Mouse (Mus musculus) kidney, adult 2 months (tissue): ENCODE measurements around the gene Llgl1.

Experiments used
- CTCF ChIP-seq: fragments of 200-500 bp; conservative IDR thresholded peaks from 2 replicates; pipeline ENCODE4 v1.5.1; 2011; ENCODE audit warnings: low read depth, mild to moderate bottlenecking, control low read depth, low read length, moderate library complexity, mixed read lengths; ENCODE audit not compliant: insufficient read depth, insufficient read length
- POLR2A ChIP-seq: fragments of 200-500 bp; IDR thresholded peaks from one replicate; pipeline ENCODE4 v1.6.1; 2011; ENCODE audit warnings: low read depth, low read length, control low read depth

DNA sequence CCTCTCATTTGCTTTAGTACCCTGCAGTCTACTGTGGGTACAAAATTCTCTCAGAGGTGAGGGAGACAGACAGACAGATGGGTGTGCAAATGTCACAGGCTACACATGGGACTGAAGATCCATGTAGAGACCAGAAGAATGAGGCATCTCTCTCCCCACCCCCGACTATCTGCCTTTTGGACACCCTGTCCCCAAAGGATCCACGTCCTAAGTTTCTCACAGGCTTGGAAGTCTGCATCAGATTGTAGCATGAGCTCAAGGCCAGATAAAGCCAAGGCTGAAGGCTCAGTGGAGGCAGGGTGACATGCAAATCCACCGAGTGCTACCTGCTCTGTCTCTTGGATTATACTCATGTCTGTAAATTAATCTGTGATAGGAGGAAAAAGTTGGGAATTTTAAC lies 37.0 kb downstream of the Llgl1 start:
- TF ChIP-seq CTCF (no peak), POLR2A (no peak)
